In genomic region chr12:109473575-109473976, GRCm38 (mm10) we compare ENCODE assay signal across 11 mouse cellular contexts. TPM values are rescaled to one million over a fixed set of nuclear protein-coding genes. Genes with fewer than 3 reads are reported as not detected.
DNase-seq lines count a peak whose midpoint lies in the region; ATAC-seq and TF ChIP-seq lines count a peak whose summit lies in the region.
"Had no signal": no experiment of that assay in that cellular context is flagged by ENCODE, and none has a peak within 500 bp of the region (broad histone marks: within the 10 kb centered on the region; RNA-seq: fewer than 3 reads in every experiment).

No protein-coding gene starts in this region.

- no peak for TF ChIP-seq CTCF in heart, postnatal 0 days (IDR thresholded peaks at IDR 0.05; ENCODE audit: low read depth)

- TF ChIP-seq EP300 in heart, postnatal 0 days (IDR thresholded peaks at IDR 0.05; ENCODE audit: low read depth), result no peak

- intact Hi-C loops in heart, postnatal 36 days (cut with DNase I), result no loop called here
- intact Hi-C loops in left cerebral cortex, postnatal 4 days (cut with DNase I), result no loop called here

- H3K9ac ChIP-seq in heart, postnatal 0 days (replicated peaks; ENCODE audit: low read depth, low read length), result no peak overlapping the region
- no peak overlapping the region for H3K9ac ChIP-seq in stomach, embryonic 16.5 days (ENCODE audit: low read length)
- H3K9ac ChIP-seq in midbrain, embryonic 13.5 days (replicated peaks), result no peak overlapping the region
- H3K9ac ChIP-seq: forebrain, embryonic 15.5 days; hindbrain, embryonic 14.5 days; liver, embryonic 15.5 days had no signal

- 13% methylated on average over 6 of the region's 6 CpGs for WGBS in heart, postnatal 0 days
- 24% methylated on average over 6 of the region's 6 CpGs for WGBS in stomach, embryonic 16.5 days
- WGBS in midbrain, embryonic 13.5 days, result 57% methylated on average over 6 of the region's 6 CpGs

- no peaks in the 10 kb centered on the region for H3K36me3 ChIP-seq in heart, postnatal 0 days (replicated peaks; ENCODE audit: control insufficient read depth, insufficient read depth, low read length)
- no peaks in the 10 kb centered on the region for H3K36me3 ChIP-seq in stomach, embryonic 16.5 days (ENCODE audit: control insufficient read depth, insufficient read depth, low read length)
- H3K36me3 ChIP-seq in midbrain, embryonic 13.5 days, result no peaks in the 10 kb centered on the region
- H3K36me3 ChIP-seq: forebrain, embryonic 15.5 days; liver, embryonic 15.5 days had no signal

- no peak overlapping the region for H3K4me3 ChIP-seq in heart, postnatal 0 days (ENCODE audit: low read depth, low read length)
- no peak overlapping the region for H3K4me3 ChIP-seq in stomach, embryonic 16.5 days (replicated peaks; ENCODE audit: low read length)
- H3K4me3 ChIP-seq in midbrain, embryonic 13.5 days (replicated peaks), result no peak overlapping the region
- H3K4me3 ChIP-seq: forebrain, embryonic 15.5 days; liver, embryonic 15.5 days had no signal

- ATAC-seq in heart, postnatal 0 days (ENCODE audit: insufficient read depth, low read depth), result peak; percentile 58; the same call in 1 of the 2 replicates
- peak; percentile 70 for ATAC-seq in stomach, embryonic 16.5 days (ENCODE audit: insufficient read depth, low FRiP score)
- ATAC-seq in midbrain, embryonic 13.5 days, result no peak
- ATAC-seq: forebrain, embryonic 15.5 days had no signal

- DNase-seq in heart, postnatal 0 days (ENCODE audit: low spot score), result peak; percentile 32
- no peak for DNase-seq in heart, postnatal 36 days
- peak; percentile 39 for DNase-seq in right cerebral cortex, adult 18-20 months
- DNase-seq in right cerebral cortex, postnatal 25 days, result no peak
- peak; percentile 47 for DNase-seq in left cerebral cortex, postnatal 4 days
- DNase-seq in retina, postnatal 1 day, result no peak

- no peaks in the 10 kb centered on the region for H3K27me3 ChIP-seq in heart, postnatal 0 days (ENCODE audit: control insufficient read depth, insufficient read depth, low read length)
- no peaks in the 10 kb centered on the region for H3K27me3 ChIP-seq in stomach, embryonic 16.5 days (ENCODE audit: control insufficient read depth, insufficient read depth, low read length)
- no peaks in the 10 kb centered on the region; the same call in 1 of the 2 replicates for H3K27me3 ChIP-seq in midbrain, embryonic 13.5 days
- H3K27me3 ChIP-seq: forebrain, embryonic 15.5 days; liver, embryonic 15.5 days had no signal

- no peak overlapping the region for H3K27ac ChIP-seq in heart, postnatal 0 days (ENCODE audit: low read depth)
- H3K27ac ChIP-seq in stomach, embryonic 16.5 days (ENCODE audit: low read length), result peak overlapping the region; percentile 67
- no peak overlapping the region for H3K27ac ChIP-seq in midbrain, embryonic 13.5 days
- H3K27ac ChIP-seq: forebrain, embryonic 15.5 days; hindbrain, embryonic 14.5 days; liver, embryonic 15.5 days had no signal

- H3K9me3 ChIP-seq in heart, postnatal 0 days (replicated peaks; ENCODE audit: control insufficient read depth, low read length), result no peaks in the 10 kb centered on the region
- H3K9me3 ChIP-seq in stomach, embryonic 16.5 days (replicated peaks; ENCODE audit: control insufficient read depth, low read length), result no peaks in the 10 kb centered on the region
- no peaks in the 10 kb centered on the region for H3K9me3 ChIP-seq in midbrain, embryonic 13.5 days
- H3K9me3 ChIP-seq: forebrain, embryonic 15.5 days; liver, embryonic 15.5 days had no signal

- H3K4me1 ChIP-seq in heart, postnatal 0 days (ENCODE audit: control insufficient read depth, insufficient read depth), result no peaks in the 10 kb centered on the region
- 0 out of 2 replicates have a peak, but pooled peaks cover 2% of the 10 kb centered on the region for H3K4me1 ChIP-seq in stomach, embryonic 16.5 days (ENCODE audit: control insufficient read depth, insufficient read depth, low read length)
- no peaks in the 10 kb centered on the region for H3K4me1 ChIP-seq in midbrain, embryonic 13.5 days (replicated peaks)
- H3K4me1 ChIP-seq: forebrain, embryonic 15.5 days; liver, embryonic 15.5 days had no signal

- H3K4me2 ChIP-seq in heart, postnatal 0 days (ENCODE audit: low read depth, low read length), result no peak overlapping the region
- H3K4me2 ChIP-seq in stomach, embryonic 16.5 days (ENCODE audit: low read depth, low read length), result no peak overlapping the region
- H3K4me2 ChIP-seq in midbrain, embryonic 13.5 days (replicated peaks), result no peak overlapping the region
- H3K4me2 ChIP-seq: forebrain, embryonic 15.5 days; hindbrain, embryonic 14.5 days; liver, embryonic 15.5 days had no signal

RNA-seq across cellular contexts. Expression of gene Dlk1, which starts 21.0 kb away (rescaled TPM):
- total RNA-seq in heart, postnatal 0 days (2014; rRNA removed; ENCODE audit: low replicate concordance), result 45.0 and 55.2 TPM in 2 replicates
- polyA plus RNA-seq in heart, postnatal 0 days (2015; fragmentation: Nextera tagmentation; extraction: Ambion mirVana), result 55.1 and 62.9 TPM in 2 replicates
- under 1 TPM; 0.22 to 1.00 TPM for total RNA-seq in heart, postnatal 36 days (2021)
- total RNA-seq in left cerebral cortex, postnatal 4 days (2021), result 1 to 10 TPM; 2.6 to 4.6 TPM
- polyA plus RNA-seq in stomach, embryonic 16.5 days (2015; fragmentation: Nextera tagmentation; extraction: Ambion mirVana), result 449 and 542 TPM in 2 replicates
- polyA plus RNA-seq in midbrain, embryonic 13.5 days (2015; fragmentation: Nextera tagmentation; extraction: Ambion mirVana), result 117 and 118 TPM in 2 replicates

Comparison
In these comparisons a context has a peak if more than half of its experiments do, and no peak if none do; other contexts are left out.
1. DNase-seq: peak in heart, postnatal 0 days (single experiment), right cerebral cortex, adult 18-20 months (single experiment) and left cerebral cortex, postnatal 4 days (single experiment); none in heart, postnatal 36 days (0 of 2), right cerebral cortex, postnatal 25 days (single experiment) and retina, postnatal 1 day (single experiment).